Mouse (Mus musculus) liver, embryonic 14 days (tissue): ENCODE data around the gene C1qa. TPM values are rescaled to one million over a fixed set of nuclear protein-coding genes. Genes with fewer than 3 reads are reported as not detected.

Experiments
- polyA plus RNA-seq: library from polyadenylated mRNA; depleted of rRNA; stranded (reverse); fragments of >200 nt; gene quantifications from 2 replicates; pipeline ENCODE4 v1.2.3, GENCODE M21; 2012; rRNA removed

The C1qa gene
- polyA plus RNA-seq = 21.0 and 26.2 TPM in 2 replicates

DNA sequence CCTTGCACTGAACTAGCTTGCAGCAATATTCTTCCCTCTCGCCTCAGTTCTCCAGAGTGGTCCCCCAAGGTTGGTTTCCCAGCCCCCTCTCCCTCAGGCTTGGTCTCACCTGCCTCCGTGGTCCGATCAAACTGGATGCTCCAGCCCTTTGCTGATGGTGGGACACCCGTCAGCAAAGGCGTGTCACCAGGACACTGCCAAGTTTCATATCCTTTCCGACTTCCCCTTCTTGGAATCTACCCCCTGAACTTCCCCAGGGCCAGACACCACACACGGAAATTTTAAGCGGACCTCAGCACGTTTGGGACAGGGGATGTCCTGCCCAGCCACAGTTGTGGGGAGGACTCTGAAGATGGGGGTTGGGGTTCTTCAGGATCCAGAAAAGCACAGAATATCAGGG is at the start of gene C1qa:
Gene C1qa, minus strand, starts transcription at position 167 of the 400 bp plus-strand sequence.

DNA sequence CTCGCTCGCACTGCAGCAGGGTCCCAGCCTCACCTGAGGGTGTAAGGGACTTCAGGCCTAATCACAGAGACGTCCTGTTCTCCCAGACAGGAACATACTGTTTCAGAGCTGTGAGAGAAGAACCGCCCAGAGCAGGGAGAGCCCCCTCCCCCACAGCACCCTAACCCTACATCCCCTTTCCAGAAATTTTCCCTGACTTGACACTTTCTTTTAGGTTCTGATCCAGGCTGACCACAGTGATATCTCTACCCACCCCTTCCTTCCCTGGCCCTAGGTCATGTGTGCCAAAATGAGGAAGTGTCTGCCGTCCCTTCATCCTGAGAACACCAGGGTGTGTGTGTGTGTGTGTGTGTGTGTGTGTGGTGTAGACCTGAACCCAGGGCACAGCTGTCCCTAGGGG is 5.8 kb downstream of the C1qa start, which contains the start of gene C1qc:
Gene C1qc, minus strand, starts transcription at position 255 of the 400 bp plus-strand sequence.

GRCm38 (mm10) chr4:136886101-136886500 is 12.5 kb downstream of the C1qa start, which contains the start of gene C1qb:
C1qb (minus strand) TSS chr4:136886187.

Other genes with a start within 250 kb of the C1qa start
- 0.53 and 0.64 TPM in 2 replicates for gene Ephb2, start 62.8 kb downstream of the C1qa start, polyA plus RNA-seq
- gene C1qb, start 12.6 kb downstream of the C1qa start, polyA plus RNA-seq = 51.0 and 67.3 TPM in 2 replicates
- gene C1qc, start 5.7 kb downstream of the C1qa start, polyA plus RNA-seq = 30.9 and 37.9 TPM in 2 replicates
- 0.24 and 0.28 TPM in 2 replicates for gene Epha8, start 58.0 kb upstream of the C1qa start, polyA plus RNA-seq
- gene Zbtb40, start 150.0 kb upstream of the C1qa start, polyA plus RNA-seq = 1.6 and 1.8 TPM in 2 replicates